Mouse (Mus musculus) adrenal gland, postnatal 14 days (tissue): Measurements from ENCODE around the gene Atg101. TPM values are rescaled to one million over a fixed set of nuclear protein-coding genes. Genes with fewer than 3 reads are reported as not detected.
A peak's percentile ranks its signal among the peaks of the same experiment; 100 is the strongest.

Source experiments
- DNase-seq: peaks from one replicate; pipeline ENCODE4 v3.0.0; 2021; ENCODE audit warnings: mixed read lengths
- total RNA-seq: library from RNA; stranded (reverse); gene quantifications from 2 replicates; pipeline ENCODE4 v1.2.3, GENCODE M21; 2021

The Atg101 gene
- total RNA-seq, 1 experiment from 2014 or later, result 97.1 TPM

GRCm38 (mm10) chr15:101253886-101254795 is 29.9 kb upstream of the Atg101 start, which contains the start of gene Nr4a1:
Gene Nr4a1, plus strand, starts transcription at chr15:101254269.
- peak; percentile 87 for DNase-seq

GRCm38 (mm10) chr15:101255842-101256462 is 28.1 kb upstream of the Atg101 start:
- no peak for DNase-seq

- DNase-seq, result no peak
Measured at GRCm38 (mm10) chr15:101256463-101257206, 27.4 kb upstream of the Atg101 start.

GRCm38 (mm10) chr15:101258420-101258819 is 25.7 kb upstream of the Atg101 start:
- DNase-seq, result no peak

GRCm38 (mm10) chr15:101259922-101260321 is 24.1 kb upstream of the Atg101 start:
- DNase-seq, result no peak

GRCm38 (mm10) chr15:101260387-101260786 is 23.7 kb upstream of the Atg101 start:
- peak; percentile 82 for DNase-seq

GRCm38 (mm10) chr15:101260874-101261622 is 23.0 kb upstream of the Atg101 start:
- DNase-seq, result no peak

- no peak for DNase-seq
Measured at GRCm38 (mm10) chr15:101262502-101262901, 21.6 kb upstream of the Atg101 start.

- DNase-seq, result peak; percentile 99
Measured at GRCm38 (mm10) chr15:101266132-101266963, 17.7 kb upstream of the Atg101 start.

- DNase-seq, result peak; percentile 56
Measured at GRCm38 (mm10) chr15:101267053-101268032, 16.7 kb upstream of the Atg101 start.

GRCm38 (mm10) chr15:101270101-101270820 is 13.8 kb upstream of the Atg101 start:
- DNase-seq, result no peak

- DNase-seq, result no peak
Measured at GRCm38 (mm10) chr15:101271107-101271506, 13.0 kb upstream of the Atg101 start.

GRCm38 (mm10) chr15:101271513-101271912 is 12.6 kb upstream of the Atg101 start:
- DNase-seq, result no peak

- no peak for DNase-seq
Measured at GRCm38 (mm10) chr15:101274380-101274779, 9.7 kb upstream of the Atg101 start.

GRCm38 (mm10) chr15:101277351-101277899 is 6.6 kb upstream of the Atg101 start:
- no peak for DNase-seq

- DNase-seq, result peak; percentile 57
Measured at GRCm38 (mm10) chr15:101278589-101278988, 5.5 kb upstream of the Atg101 start.

GRCm38 (mm10) chr15:101279430-101279999 is 4.6 kb upstream of the Atg101 start:
- DNase-seq, result peak; percentile 92

GRCm38 (mm10) chr15:101282471-101282870 is 1.6 kb upstream of the Atg101 start:
- DNase-seq, result peak; percentile 70
